Mouse (Mus musculus) lung, embryonic 16.5 days (tissue): ENCODE results near the gene Ptgdr2. TPM values are rescaled to one million over a fixed set of nuclear protein-coding genes. Genes with fewer than 3 reads are reported as not detected.

Experiments
- polyA plus RNA-seq: library from polyadenylated mRNA; unstranded; fragments of >200 nt; fragmentation: Nextera tagmentation; extraction: Ambion mirVana; gene quantifications from 2 replicates; pipeline ENCODE4 v1.2.1, GENCODE M21; 2015

Gene Ptgdr2
- polyA plus RNA-seq, 1 experiment from 2014 or later, result 0.11 TPM

Other genes with a start within 250 kb of the Ptgdr2 start
- gene Vps37c, start 248.4 kb upstream of the Ptgdr2 start, polyA plus RNA-seq, result 29.9 and 36.2 TPM in 2 replicates
- gene Cd5, start 198.2 kb upstream of the Ptgdr2 start, polyA plus RNA-seq, result 0.87 and 1.1 TPM in 2 replicates
- gene Cd6, start 107.1 kb upstream of the Ptgdr2 start, polyA plus RNA-seq, result 0.10 and 0.55 TPM in 2 replicates
- 0.50 and 0.83 TPM in 2 replicates for gene Slc15a3, start 97.4 kb upstream of the Ptgdr2 start, polyA plus RNA-seq
- 66.5 and 71.7 TPM in 2 replicates for gene Tmem132a, start 67.2 kb upstream of the Ptgdr2 start, polyA plus RNA-seq
- 145 and 147 TPM in 2 replicates for gene Tmem109, start 55.2 kb upstream of the Ptgdr2 start, polyA plus RNA-seq
- gene Prpf19, start 41.9 kb upstream of the Ptgdr2 start, polyA plus RNA-seq, result 33.0 and 34.4 TPM in 2 replicates
- gene Zp1, start 16.5 kb upstream of the Ptgdr2 start, polyA plus RNA-seq, result not detected in 2 replicates
- 22.6 and 23.9 TPM in 2 replicates for gene Ccdc86, start 12.1 kb downstream of the Ptgdr2 start, polyA plus RNA-seq
- not detected in 2 replicates for gene Ms4a10, start 37.5 kb downstream of the Ptgdr2 start, polyA plus RNA-seq
- not detected in 2 replicates for gene Ms4a15, start 56.1 kb downstream of the Ptgdr2 start, polyA plus RNA-seq
- gene Ms4a18, start 80.9 kb downstream of the Ptgdr2 start, polyA plus RNA-seq, result not detected in 2 replicates
- gene Ms4a8a, start 143.9 kb downstream of the Ptgdr2 start, polyA plus RNA-seq, result 0.33 TPM in 1 of 2 replicates, not detected in the other
- gene 1700017D01Rik, start 193.7 kb downstream of the Ptgdr2 start, polyA plus RNA-seq, result not detected in 2 replicates
- not detected in 2 replicates for gene 1700025F22Rik, start 228.2 kb downstream of the Ptgdr2 start, polyA plus RNA-seq